Mouse (Mus musculus) embryonic facial prominence, embryonic 10.5 days (tissue): ENCODE data around the gene Plekho1. TPM values are rescaled to one million over a fixed set of nuclear protein-coding genes. Genes with fewer than 3 reads are reported as not detected.
A peak's percentile ranks its signal among the peaks of the same experiment; 100 is the strongest.
"Not testable (repeated sequence)": the region's sequence is repeated elsewhere in the genome, so short reads cannot be mapped to it uniquely, and the experiment has no call there.

Experiments used
- DNase-seq: peaks from one replicate; pipeline ENCODE4 v3.0.0-alpha.2; 2017; ENCODE audit warnings: low spot score
- H3K27ac ChIP-seq: fragments of 300-500 bp; sonication (generic); replicated peaks from 2 replicates; pipeline ENCODE4 v1.5.1; 2016; ENCODE audit warnings: mild to moderate bottlenecking
- H3K27me3 ChIP-seq: fragments of 300-500 bp; sonication (generic); replicated peaks from 2 replicates; pipeline ENCODE4 v1.6.1; 2016; ENCODE audit warnings: low read depth, mild to moderate bottlenecking; ENCODE audit not compliant: poor library complexity, severe bottlenecking
- H3K36me3 ChIP-seq: fragments of 300-500 bp; sonication (generic); replicated peaks from 2 replicates; pipeline ENCODE4 v1.6.1; 2016; ENCODE audit warnings: mild to moderate bottlenecking, moderate library complexity
- H3K4me1 ChIP-seq: fragments of 300-500 bp; sonication (generic); 2 replicates; pipeline ENCODE4 v1.6.1; 2016
- H3K4me3 ChIP-seq: fragments of 300-500 bp; sonication (generic); 2 replicates; pipeline ENCODE4 v1.5.1; 2016; ENCODE audit warnings: mild to moderate bottlenecking, moderate library complexity
- H3K9me3 ChIP-seq: fragments of 300-500 bp; sonication (generic); 2 replicates; pipeline ENCODE4 v1.6.1; 2016; ENCODE audit warnings: mild to moderate bottlenecking
- WGBS: fragments of 180-500 bp; shearing (Covaris S2); methylation state at CpG from one replicate; pipeline ENCODE4 v1.1.7; 2016; 5-methylcytosine and 5-hydroxymethylcytosine counted together
- polyA plus RNA-seq: library from polyadenylated mRNA; unstranded; fragments of >200 nt; fragmentation: Nextera tagmentation; extraction: Ambion mirVana; gene quantifications from 2 replicates; pipeline ENCODE4 v1.2.1, GENCODE M21; 2016

Plekho1 gene
- polyA plus RNA-seq, 1 experiment from 2014 or later, result 73.2 TPM

DNA sequence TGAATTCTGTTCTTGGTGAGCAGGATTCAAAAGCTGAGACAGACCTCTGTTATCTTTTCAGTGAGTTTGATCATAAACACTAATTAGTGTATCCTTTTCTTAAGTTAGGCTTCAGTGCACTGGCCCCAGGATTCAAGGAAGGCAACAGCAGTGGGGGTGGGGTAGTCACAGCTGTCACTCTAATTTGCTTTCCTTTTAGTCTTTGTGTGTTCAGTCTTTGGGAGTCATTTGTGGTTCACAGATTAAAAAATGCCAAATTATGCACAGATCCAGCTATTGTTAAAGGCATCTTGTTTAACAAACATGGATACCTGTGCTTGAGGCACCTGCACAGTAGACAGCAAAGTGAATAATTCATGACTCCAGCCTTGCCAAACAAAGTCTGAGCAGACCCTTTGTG, 42.8 kb downstream of the Plekho1 start:
- Histone ChIP-seq H3K36me3 (peaks cover 13% of the 10 kb centered on the region), H3K9me3 (no peaks in the 10 kb centered on the region; the same call in 1 of the 2 replicates), H3K27ac (no peak overlapping the region), H3K4me1 (peaks cover 5% of the 10 kb centered on the region; the same call in 1 of the 2 replicates), H3K4me3 (no peak overlapping the region), H3K27me3 (no peaks in the 10 kb centered on the region)
- no peak for DNase-seq

DNA sequence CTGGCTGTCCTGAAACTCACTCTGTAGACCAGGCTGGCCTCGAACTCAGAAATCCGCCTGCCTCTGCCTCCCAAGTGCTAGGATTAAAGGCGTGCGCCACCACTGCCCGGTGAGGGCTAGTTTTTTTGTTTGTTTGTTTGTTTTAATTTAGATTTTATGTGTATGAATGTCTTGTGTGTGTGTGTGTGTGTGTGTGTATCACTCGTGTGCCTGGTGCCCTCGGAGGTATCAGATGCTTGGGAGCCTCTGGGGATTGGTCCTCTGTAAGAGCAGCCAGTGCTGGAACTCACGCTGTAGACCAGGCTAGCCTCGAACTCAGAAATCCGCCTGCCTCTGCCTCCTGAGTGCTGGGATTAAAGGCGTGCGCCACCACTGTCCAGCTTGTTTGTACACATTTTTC, 44.2 kb downstream of the Plekho1 start:
- H3K4me3 ChIP-seq, result peak overlapping the region; percentile 63
- peaks cover 27% of the 10 kb centered on the region for H3K36me3 ChIP-seq
- not testable (repeated sequence) for DNase-seq, H3K27me3 ChIP-seq, H3K4me1 ChIP-seq, H3K9me3 ChIP-seq
- H3K27ac ChIP-seq, result peak overlapping the region; percentile 92
- WGBS, result 70% methylated on average over 12 of the region's 12 CpGs

DNA sequence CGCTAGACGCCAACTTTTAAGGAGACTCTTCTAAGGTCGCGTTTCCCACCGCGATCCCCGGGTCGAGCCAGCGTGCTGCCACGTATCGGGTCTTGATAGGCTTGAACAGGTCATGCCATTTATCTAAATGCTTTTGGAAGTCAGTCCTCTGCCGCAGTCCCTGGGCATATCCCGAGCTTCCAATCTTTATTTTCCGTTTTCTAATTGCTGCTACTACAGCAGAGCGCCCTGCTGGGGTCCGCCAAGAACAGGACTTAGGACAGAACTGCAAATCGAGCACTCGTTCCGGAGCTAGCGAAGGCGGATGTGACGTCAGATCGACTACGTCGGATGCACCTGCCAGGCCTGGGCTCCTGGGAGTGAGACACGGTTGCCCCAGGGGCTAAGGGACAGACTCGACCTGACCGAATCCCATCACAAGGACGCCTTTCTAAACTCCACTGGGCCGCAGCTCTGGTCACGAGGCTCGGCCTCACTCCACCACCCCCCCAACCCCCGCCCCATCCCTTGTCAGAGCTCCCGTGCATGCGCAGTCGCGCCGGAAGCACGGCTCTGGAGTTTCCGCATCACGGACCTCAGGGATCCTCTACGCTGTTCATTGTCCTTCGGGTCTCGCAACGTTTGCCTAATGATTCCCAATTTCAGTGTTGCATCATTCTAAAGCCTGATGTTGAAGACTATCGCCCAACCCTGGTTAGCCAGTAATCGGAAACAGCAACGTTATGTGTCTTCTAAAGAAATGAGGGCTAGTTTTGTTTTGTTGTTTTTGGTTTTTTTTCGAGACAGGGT, 44.8 kb downstream of the Plekho1 start:
- Histone ChIP-seq H3K27ac (peak overlapping the region; percentile 92), H3K4me3 (peak overlapping the region; percentile 63), H3K9me3 (no peaks in the 10 kb centered on the region; the same call in 1 of the 2 replicates), H3K4me1 (peaks cover 5% of the 10 kb centered on the region; the same call in 1 of the 2 replicates), H3K36me3 (peaks cover 33% of the 10 kb centered on the region), H3K27me3 (no peaks in the 10 kb centered on the region)
- 2% methylated on average over 49 of the region's 49 CpGs for WGBS
- DNase-seq, result peak; percentile 89

DNA sequence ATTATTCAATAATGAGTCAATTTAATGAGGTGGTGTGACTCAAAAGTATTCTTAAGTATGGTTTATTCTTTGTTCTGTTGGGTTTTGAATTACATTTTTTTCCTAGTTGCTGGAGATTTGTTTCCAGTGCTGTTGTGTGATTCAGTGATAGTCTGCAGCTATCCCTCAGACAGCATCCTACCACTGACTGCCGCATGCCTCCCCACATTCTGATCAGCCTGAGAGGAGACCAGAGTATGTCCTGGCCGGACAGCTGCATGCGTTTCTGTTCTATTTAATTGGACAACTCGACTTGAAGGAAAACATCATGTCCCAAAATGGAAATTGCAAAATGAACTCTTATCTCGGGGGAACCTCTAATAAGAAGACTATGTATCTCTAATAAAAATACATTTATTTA, 47.5 kb downstream of the Plekho1 start:
- H3K4me3 ChIP-seq, result no peak overlapping the region
- H3K27me3 ChIP-seq, result no peaks in the 10 kb centered on the region
- peaks cover 60% of the 10 kb centered on the region for H3K36me3 ChIP-seq
- H3K9me3 ChIP-seq, result no peaks in the 10 kb centered on the region
- no peak for DNase-seq
- 92% methylated on average over 5 of the region's 5 CpGs for WGBS
- peaks cover 4% of the 10 kb centered on the region; the same call in 1 of the 2 replicates for H3K4me1 ChIP-seq
- no peak overlapping the region for H3K27ac ChIP-seq

DNA sequence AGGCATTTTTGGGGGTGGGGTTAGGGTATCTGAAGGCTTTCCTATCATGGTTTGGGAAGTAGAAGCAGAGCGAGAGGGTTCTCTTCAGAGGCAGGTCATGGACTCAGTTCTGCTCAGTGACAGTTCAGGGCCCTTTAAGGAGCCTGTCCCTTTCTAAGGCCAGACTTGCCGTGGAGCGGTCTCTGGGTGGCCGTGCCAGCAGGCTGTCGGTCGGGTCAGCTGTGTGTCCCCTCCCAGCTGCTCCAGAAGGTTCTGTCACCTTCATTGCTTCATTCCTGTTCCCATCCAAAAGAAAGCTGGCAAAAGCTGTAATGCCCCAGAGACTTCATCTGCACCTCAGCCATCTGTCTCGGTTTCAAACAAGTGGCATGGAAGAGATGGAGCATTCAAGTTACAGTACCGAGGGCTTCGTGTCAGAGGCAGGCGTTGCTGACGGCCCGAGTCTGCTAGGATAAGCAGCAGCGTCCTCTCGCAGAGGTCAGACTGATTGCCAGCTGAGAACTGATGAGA, 50.0 kb downstream of the Plekho1 start:
- WGBS, result 89% methylated on average over 14 of the region's 14 CpGs
- Histone ChIP-seq H3K4me1 (no peaks in the 10 kb centered on the region), H3K4me3 (no peak overlapping the region), H3K27me3 (no peaks in the 10 kb centered on the region), H3K27ac (no peak overlapping the region), H3K9me3 (no peaks in the 10 kb centered on the region), H3K36me3 (peaks cover 85% of the 10 kb centered on the region)
- DNase-seq, result no peak

DNA sequence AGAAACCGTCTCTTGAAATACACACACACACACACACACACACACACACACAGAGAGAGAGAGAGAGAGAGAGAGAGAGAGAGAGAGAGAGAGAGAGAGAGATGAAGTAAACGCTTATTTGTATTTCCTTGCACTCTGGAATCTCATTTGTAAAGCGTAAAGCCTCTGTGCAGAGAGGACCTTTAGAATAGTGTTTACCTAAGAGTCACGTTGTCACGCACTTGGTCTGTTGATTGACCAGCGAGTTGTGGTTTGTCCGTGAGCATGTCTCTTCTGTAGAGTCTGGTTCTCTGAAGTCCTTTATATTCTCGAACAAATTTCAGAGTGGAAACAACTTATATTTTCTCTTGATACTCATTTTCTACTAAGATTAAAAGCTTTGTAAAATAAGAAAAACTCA, 51.1 kb downstream of the Plekho1 start:
- Histone ChIP-seq H3K4me3 (no peak overlapping the region), H3K4me1 (no peaks in the 10 kb centered on the region), H3K27ac (no peak overlapping the region), H3K9me3 (no peaks in the 10 kb centered on the region), H3K27me3 (no peaks in the 10 kb centered on the region), H3K36me3 (peaks cover 96% of the 10 kb centered on the region)
- DNase-seq, result no peak
- 93% methylated on average over 8 of the region's 8 CpGs for WGBS

DNA sequence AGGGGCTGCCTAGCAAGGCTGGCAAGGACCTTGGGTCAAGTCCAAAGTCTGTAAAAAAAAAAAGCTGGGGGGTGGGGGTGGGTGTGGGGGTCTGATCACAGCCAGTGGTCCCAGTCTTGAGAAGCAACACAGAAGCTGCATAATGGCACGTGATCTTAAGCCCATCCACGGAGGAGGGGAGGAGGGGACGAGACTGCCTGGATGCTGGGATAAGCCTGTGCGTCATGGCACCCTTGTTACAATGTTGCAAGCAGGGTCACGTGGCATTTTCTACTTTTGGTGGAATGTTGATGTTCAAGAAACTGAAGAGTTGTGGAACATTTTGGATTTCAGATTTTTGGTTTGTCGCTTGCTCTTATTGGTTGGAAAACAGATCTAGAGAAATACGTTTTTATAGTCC, 52.6 kb downstream of the Plekho1 start:
- no peaks in the 10 kb centered on the region for H3K9me3 ChIP-seq
- no peak overlapping the region for H3K4me3 ChIP-seq
- no peak for DNase-seq
- 94% methylated on average over 7 of the region's 7 CpGs for WGBS
- H3K27ac ChIP-seq, result no peak overlapping the region
- no peaks in the 10 kb centered on the region for H3K27me3 ChIP-seq
- H3K4me1 ChIP-seq, result no peaks in the 10 kb centered on the region
- H3K36me3 ChIP-seq, result peaks cover 99% of the 10 kb centered on the region

DNA sequence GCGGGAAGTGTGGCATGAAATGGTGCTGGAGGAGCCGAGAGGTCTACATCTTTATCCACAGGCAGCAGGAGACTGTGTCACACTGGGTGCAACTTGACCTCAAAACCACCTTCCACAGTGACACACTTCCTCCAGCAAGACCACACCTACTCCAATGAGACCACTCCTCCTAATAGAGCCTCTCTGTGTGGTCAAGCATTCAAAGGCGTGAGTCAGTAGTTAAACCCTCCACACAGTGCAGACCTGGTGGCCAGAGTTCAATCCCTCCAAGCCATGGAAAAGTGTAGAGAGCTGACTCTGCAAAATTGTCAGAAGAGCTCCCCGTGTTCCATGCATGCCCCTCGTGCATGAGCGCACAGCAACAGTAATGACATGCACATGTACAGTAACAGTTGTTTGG, 53.1 kb downstream of the Plekho1 start:
- 89% methylated on average over 6 of the region's 6 CpGs for WGBS
- no peak for DNase-seq
- H3K4me3 ChIP-seq, result no peak overlapping the region
- H3K27ac ChIP-seq, result no peak overlapping the region
- H3K27me3 ChIP-seq, result no peaks in the 10 kb centered on the region
- peaks cover 100% of the 10 kb centered on the region for H3K36me3 ChIP-seq
- H3K9me3 ChIP-seq, result no peaks in the 10 kb centered on the region
- H3K4me1 ChIP-seq, result no peaks in the 10 kb centered on the region

DNA sequence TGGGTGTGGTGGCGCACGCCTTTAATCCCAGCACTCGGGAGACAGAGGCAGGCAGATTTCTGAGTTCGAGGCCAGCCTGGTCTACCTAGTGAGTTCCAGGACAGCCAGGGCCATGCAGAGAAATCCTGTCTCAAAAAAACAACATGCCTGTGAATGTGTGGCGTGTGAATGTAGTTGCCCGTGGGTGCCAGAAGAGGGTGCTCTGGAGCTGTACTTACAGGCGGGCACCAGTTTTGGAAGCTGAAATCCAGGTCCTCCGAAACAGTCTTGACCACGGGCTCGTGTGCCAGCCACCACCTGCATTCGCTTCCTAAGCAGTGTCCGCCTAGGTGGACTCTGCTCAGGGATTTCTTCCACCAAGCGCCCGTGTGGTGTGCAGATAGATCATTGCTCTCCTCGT, 57.0 kb downstream of the Plekho1 start:
- Histone ChIP-seq H3K9me3 (no peaks in the 10 kb centered on the region), H3K27ac (no peak overlapping the region), H3K27me3 (no peaks in the 10 kb centered on the region), H3K4me1 (no peaks in the 10 kb centered on the region), H3K36me3 (peaks cover 99% of the 10 kb centered on the region), H3K4me3 (no peak overlapping the region)
- WGBS, result 91% methylated on average over 15 of the region's 15 CpGs
- peak; percentile 21 for DNase-seq

Other genes starting within 250 kb of the Plekho1 start
- gene Tars2, start 235.8 kb downstream of the Plekho1 start, polyA plus RNA-seq, result 65.5 and 71.5 TPM in 2 replicates
- gene Rprd2, start 177.1 kb downstream of the Plekho1 start, polyA plus RNA-seq, result 24.0 and 25.7 TPM in 2 replicates
- 74.5 and 75.6 TPM in 2 replicates for gene Prpf3, start 140.1 kb downstream of the Plekho1 start, polyA plus RNA-seq
- gene Mrps21, start 124.5 kb downstream of the Plekho1 start, polyA plus RNA-seq, result 374 and 377 TPM in 2 replicates
- gene Ciart, start 113.8 kb downstream of the Plekho1 start, polyA plus RNA-seq, result 11.5 and 13.4 TPM in 2 replicates
- 7.6 and 10.2 TPM in 2 replicates for gene BC028528, start 104.0 kb downstream of the Plekho1 start, polyA plus RNA-seq
- gene Aph1a, start 102.0 kb downstream of the Plekho1 start, polyA plus RNA-seq, result 33.4 and 36.1 TPM in 2 replicates
- 120 and 133 TPM in 2 replicates for gene Car14, start 91.3 kb downstream of the Plekho1 start, polyA plus RNA-seq
- 369 and 371 TPM in 2 replicates for gene Anp32e, start 66.8 kb downstream of the Plekho1 start, polyA plus RNA-seq
- gene Vps45, start 62.5 kb upstream of the Plekho1 start, polyA plus RNA-seq, result 22.4 and 26.5 TPM in 2 replicates
- 20.8 and 21.7 TPM in 2 replicates for gene Otud7b, start 108.5 kb upstream of the Plekho1 start, polyA plus RNA-seq
- gene Mtmr11, start 166.0 kb upstream of the Plekho1 start, polyA plus RNA-seq, result 8.0 and 12.5 TPM in 2 replicates
- 299 and 302 TPM in 2 replicates for gene Sf3b4, start 176.3 kb upstream of the Plekho1 start, polyA plus RNA-seq
- 3.0 and 3.9 TPM in 2 replicates for gene Sv2a, start 185.2 kb upstream of the Plekho1 start, polyA plus RNA-seq
- gene Bola1, start 223.7 kb upstream of the Plekho1 start, polyA plus RNA-seq, result 76.4 and 80.4 TPM in 2 replicates
- gene Hist2h2ab, start 223.9 kb upstream of the Plekho1 start, polyA plus RNA-seq, result 0.92 and 1.4 TPM in 2 replicates
- gene Hist2h2ac, start 224.9 kb upstream of the Plekho1 start, polyA plus RNA-seq, result 11.7 and 12.5 TPM in 2 replicates
- gene Hist2h2be, start 225.1 kb upstream of the Plekho1 start, polyA plus RNA-seq, result 6.4 and 7.8 TPM in 2 replicates
- gene Hist2h3c2, start 243.1 kb upstream of the Plekho1 start, polyA plus RNA-seq, result 4.9 and 6.6 TPM in 2 replicates
- gene Hist2h2aa2, start 244.3 kb upstream of the Plekho1 start, polyA plus RNA-seq, result 26.6 and 32.1 TPM in 2 replicates
- 4.8 and 8.6 TPM in 2 replicates for gene Hist2h2aa1, start 249.5 kb upstream of the Plekho1 start, polyA plus RNA-seq